Mouse (Mus musculus) adrenal gland, postnatal 36 days (tissue): ENCODE results near the gene Klk1b1. TPM values are rescaled to one million over a fixed set of nuclear protein-coding genes. Genes with fewer than 3 reads are reported as not detected.
"Not testable (repeated sequence)": the region's sequence is repeated elsewhere in the genome, so short reads cannot be mapped to it uniquely, and the experiment has no call there.

Experiments used
- DNase-seq, 2 experiments: peaks; one replicate each; pipeline ENCODE4 v3.0.0; 2021; ENCODE audit warnings: mixed read lengths in 1 of 2
- long read RNA-seq, 2 experiments: library from polyadenylated mRNA; stranded (forward); transcript quantifications; one replicate each; pipeline ENCODE4 v2.0.0; 2021; ENCODE audit warnings: borderline sequencing depth in 2 of 2
- total RNA-seq, 2 experiments: library from RNA; stranded (reverse); gene quantifications; 2 replicates each; pipeline ENCODE4 v1.2.3; 2021

Gene Klk1b1
- not detected for total RNA-seq
- long read RNA-seq, experiment 1: 0 reads
- long read RNA-seq, experiment 2: 0 reads

DNA sequence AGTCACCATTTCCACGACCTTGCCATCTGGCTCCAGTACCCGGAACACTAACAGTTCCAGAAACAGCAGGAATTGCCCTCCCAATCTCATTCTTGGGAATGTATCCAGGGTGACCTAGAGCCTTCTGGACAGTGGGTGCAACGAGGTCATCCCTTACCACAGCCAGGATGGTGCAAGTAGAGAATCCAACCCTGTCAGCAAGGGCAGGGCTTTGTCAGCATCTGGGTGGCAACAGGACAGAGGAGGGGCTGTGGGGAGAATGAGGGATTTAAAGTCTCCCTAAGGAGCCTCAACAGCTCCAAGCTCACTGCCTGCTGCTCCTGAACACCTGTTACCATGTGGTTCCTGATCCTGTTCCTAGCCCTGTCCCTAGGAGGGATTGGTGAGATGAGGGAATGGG, at the start of gene Klk1b1:
Gene Klk1b1, plus strand, starts transcription at position 301 of the 400 bp plus-strand sequence.
- no peak for DNase-seq

DNA sequence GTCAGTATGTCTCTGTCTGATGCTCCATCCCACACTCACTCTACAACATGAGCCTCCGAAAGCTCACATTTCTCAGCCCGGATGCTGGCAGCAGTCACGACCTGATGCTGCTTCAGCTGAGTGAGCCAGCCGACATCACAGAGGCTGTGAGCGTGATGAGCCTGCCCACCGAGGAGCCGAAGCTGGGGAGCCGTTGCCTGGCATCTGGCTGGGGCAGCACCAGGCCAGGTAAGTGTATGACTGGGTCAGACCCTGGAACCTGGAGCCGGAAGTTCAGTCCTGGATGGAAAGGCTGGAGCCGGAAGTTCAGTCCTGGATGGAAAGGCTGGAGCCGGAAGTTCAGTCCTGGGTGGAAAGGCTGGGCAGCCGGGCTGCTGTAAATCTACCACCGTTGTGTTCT, 48.1 kb upstream of the Klk1b1 start:
- no peak for DNase-seq

DNA sequence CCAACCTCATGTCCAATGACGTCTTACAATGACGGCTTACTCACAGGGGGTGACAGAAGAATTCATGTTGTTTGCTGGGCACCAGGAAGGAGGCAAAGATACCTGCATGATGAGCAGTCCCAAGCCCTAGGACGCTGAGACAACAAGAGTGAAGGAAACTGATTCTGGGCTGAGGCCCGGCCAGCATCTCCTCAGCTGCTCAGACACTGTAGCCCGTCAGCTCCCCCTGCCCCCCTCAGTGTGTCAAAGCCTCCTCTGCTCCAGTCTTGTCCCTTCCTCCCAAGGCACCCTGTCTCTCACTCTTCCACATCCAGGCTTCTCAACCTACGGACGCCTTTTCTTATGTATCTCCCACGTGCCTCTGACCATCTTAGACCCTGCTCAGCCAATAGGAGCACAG, 47.7 kb upstream of the Klk1b1 start:
- no peak for DNase-seq

DNA sequence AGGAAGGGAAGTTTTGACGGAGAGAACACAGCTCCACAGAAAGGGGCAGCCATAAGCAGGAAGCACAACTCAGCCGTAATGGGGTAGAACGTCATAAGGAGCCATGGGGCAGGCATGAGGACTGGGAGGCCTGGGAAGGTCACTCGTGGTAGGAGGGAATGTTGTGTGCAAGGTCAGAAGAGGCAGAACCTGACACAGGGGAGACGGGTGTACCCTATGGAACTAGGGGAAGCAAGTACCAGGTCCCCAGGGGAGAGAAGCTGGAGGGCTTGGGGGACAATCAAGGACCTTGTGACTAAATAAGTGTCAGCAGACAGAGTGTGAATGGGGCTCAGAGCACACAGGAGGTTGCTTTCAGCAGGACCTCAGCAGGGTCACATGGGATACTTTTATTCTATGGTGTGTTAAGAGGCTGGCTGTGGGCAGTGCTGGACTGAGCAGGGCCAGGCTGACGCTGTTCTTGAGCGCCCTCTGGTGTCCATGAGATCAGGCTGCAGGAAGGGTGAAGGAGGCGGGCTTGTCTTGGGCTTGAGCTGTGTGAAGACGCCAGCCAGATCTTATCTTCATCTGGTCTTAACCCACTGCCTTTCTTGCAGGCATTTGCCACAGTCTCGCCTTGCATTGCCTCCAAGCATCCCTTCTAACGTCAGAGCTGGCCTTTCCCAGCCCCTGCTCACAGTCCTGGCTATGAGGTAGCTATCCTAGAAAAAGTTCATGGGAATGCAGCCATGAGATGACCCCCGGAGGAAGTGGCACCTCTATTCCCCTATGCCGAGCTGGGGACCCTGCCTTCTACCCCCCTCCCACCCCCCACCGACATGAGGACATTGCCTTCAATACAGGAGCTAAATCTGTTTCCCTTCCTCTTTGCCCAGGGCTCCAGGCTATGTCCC, 46.7 kb upstream of the Klk1b1 start:
- DNase-seq: peak; percentile 71 to 81

DNA sequence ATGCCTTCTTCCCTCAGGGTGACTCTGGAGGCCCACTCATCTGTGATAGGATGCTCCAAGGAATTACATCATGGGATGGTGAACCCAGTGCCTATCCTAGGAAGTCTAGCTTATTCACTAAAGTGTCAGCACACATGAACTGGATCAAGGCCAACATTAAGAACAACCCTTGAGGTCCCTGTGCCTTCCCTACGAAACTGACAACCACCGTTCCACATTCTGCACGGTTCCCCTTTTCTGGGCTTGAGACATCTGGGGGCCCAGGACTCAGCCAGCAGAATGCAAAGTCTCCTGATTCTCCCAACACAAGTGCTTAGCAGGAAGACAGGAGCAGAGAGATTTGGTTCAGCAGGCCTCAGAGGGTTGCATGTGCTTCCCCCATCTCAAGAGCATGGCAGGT, 46.0 kb upstream of the Klk1b1 start:
- no peak for DNase-seq

DNA sequence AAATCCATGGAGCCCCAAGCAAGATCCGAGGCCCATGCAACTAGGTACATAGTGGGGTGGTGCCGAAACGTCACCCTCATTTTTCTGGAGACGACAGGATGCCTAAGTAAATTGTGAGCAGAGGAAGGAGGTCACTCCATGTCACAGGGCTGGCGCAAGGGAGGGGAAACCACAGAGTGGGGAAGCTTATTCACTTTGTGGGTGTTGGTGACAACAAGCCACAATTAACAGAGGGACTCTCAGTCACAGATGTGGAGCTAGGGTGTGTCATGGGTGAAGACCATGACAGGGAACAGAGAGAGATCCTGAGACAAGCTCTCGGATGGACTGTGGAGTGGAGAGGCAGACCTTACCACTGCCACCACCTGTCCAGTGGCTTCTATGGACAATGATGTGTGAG, 45.5 kb upstream of the Klk1b1 start:
- DNase-seq: no peak

DNA sequence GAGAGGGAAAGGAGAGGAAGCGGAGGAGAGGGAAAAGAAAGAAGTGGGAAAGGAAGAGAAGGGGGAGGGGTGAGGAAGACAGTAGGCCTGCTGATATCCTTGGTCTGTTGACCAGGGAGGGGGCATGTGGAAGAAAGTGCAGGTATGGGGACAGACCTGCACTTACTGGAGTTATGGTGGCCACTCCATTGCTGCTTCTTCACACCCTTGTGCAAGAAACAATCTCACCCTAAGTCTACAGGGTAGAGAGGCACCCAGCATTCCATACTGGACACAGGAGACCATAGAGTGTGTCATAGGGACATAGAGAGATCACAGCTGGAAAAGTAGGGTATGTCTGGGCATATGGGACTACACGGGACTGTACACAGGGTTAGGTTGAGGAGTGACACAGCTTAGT, 44.6 kb upstream of the Klk1b1 start:
- no peak for DNase-seq

DNA sequence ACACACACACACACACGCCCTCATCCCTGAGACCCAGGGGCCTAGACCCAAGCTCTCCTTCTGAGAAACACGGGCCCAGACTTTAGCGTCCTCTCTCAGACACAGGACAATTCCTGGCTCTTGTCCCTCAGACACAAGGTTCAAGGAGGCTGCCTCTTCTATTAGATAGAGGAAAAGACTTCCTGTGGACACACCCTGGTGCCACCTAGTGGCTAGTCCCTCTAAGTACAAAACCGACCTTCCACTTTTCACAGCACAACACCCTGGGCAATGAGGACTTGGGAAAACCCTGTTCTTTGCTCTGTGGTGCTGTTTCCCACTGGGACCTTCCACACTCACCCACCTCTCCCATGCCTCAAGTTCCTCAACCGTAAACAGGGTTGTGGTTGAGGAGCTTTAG, 40.6 kb upstream of the Klk1b1 start:
- DNase-seq: peak; percentile 9 to 20

DNA sequence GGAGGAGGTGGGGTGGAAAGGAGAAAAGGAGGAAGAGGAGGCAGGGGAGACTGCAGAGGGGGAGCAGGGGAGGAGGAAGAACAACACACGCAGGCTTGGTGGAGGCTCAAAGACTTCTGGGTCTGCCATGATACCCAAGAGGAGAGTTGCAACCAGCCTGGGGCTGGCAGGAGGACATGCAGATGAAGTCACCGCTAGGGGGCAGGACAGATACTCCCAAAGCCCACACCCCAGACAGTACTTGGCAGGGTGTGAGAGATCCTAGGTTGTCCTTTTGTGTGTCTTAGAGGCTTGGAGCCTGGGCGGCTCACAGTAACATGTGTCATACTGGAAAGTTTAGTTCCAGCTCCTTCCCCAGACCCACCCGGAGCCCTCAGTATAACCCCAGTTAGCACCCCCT, 38.0 kb upstream of the Klk1b1 start:
- DNase-seq: peak; percentile 18 to 29

DNA sequence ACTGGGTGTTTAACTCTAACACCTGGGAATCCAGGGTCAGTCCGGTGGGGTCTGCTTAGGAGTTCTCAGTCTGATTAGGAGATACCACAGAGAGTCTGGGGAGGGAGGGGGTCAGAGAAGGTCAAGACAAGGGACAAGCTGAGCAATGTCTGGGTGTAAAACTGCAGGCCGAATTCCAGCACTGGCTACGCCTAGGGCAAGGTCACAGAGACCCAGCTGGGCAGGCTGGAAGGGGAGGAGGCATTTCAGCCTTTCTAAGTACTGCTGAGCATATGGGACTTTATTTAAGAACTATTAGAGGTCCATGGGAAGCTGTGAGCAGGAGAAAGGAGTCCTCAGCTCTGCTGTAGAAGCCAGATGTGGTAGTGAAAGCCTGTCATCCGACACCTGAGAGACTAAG, 34.2 kb upstream of the Klk1b1 start:
- DNase-seq: no peak

DNA sequence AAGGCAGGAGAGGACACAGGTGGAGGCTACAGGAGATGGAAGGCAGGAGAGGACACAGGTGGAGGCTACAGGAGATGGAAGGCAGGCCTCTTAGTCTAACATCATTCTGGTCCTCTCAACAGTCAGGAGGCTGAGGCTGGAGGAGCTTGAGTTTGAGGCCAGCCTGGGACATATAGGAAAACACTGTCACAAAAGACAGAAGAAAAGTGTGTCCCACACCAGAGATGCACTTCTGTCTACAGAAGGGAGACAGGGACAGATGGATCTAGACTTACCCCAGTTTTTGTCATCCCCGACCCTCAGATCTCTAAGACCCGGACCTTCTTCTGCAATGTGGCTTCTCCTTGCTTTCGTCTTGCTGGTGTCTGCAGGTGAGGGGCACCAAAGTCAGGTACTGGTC, 33.1 kb upstream of the Klk1b1 start, which contains the start of gene Klk15:
Gene Klk15, plus strand, starts transcription at position 301 of the 400 bp plus-strand sequence.
- DNase-seq: no peak

DNA sequence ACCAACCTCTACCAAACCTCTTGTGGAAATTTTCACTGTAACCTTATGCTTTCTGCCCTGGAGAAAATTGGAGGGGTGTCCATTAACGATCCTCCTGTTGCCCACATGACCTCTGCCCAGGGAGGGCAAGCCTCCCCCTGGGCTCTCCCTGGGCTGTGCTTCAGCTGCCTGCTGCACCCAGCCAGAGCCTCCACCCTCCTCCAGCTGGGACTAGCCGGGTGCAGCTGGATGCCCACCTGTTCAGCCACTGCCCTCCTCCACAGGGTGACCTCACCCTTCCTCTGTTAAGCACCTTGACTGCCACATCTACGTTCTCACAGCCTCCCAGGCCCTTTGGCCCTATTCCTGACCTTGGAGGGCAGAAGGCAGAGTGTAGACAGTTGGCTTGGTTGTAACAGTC, 31.8 kb upstream of the Klk1b1 start:
- no peak for DNase-seq

DNA sequence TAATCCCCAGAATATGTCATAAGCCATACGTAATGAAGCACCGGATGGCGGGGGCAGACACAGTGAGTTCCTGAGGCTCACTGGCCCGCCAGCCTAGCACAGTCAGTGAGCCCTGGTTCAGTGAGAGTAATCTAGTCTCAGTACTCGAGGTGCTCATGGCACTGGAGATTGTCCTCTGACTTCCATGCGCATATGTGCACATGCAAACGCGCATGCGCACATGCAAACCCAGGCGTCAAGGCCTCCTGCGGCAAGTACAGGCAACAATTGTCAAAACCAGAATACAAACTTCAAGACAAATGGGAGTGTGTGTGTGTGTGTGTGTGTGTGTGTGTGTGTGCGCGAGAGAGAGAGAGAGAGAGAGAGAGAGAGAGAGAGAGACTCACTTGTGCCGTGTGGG, 30.0 kb upstream of the Klk1b1 start:
- DNase-seq: no peak

DNA sequence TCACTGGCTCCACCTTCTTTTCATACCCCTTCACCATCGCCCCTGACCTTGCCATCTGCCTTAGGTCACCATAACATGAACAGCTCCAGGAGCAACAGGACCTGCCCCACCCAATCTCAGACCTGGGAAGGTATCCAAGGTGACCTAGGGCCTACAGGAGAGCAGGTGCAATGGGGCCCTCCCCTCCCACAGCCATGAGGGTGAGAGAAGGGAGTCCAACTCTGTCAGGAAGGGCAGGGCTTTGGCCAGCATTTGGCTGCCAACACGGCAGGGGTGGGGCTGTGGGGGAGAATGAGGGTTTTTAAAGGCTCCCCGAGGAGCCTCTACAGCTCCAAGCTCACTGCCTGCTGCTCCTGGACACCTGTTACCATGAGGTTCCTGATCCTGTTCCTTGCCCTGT, 24.3 kb upstream of the Klk1b1 start:
- DNase-seq: not testable (repeated sequence)

DNA sequence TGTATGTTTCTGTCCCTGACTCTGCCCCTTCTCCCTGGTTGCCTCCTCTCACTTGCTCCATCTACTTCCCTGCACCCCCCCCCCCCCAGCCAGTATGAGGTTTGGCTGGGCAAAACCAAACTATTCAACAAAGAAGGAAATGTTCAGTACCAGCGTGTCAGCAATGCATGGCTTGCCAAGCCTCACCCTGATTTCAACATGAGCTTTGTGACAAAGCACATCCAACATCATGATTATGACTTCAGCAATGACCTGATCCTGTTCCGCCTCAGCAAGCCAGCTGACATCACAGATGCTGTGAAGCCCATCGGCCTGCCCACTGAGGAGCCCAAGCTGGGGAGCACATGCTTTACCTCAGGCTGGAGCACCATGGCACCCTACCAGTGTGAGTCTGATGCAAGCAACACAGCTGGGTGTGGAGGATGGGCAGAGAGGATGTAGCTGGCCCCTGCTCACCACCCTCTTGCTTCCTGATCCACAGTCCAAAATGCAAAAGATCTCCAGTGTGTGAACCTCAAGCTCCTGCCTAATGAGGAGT, 21.8 kb upstream of the Klk1b1 start:
- DNase-seq: no peak

DNA sequence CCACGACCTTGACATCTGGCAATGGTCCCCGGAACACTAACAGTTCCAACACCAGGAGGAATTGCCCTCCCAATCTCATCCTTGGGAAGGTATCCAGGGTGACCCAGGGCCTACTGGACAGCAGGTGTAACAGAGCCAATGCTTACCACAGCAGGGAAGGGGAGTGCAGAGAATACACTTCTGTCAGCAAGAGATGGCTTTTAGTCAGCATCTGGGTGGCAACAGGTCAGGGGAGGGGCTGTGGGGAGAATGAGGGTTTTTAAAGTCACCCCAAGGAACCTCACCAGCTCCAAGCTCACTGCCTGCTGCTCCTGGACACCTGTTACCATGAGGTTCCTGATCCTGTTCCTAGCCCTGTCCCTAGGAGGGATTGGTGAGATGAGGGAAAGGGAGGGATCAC, 16.2 kb upstream of the Klk1b1 start, which contains the start of gene Klk1b8:
Gene Klk1b8, plus strand, starts transcription at position 301 of the 400 bp plus-strand sequence.
- no peak for DNase-seq

DNA sequence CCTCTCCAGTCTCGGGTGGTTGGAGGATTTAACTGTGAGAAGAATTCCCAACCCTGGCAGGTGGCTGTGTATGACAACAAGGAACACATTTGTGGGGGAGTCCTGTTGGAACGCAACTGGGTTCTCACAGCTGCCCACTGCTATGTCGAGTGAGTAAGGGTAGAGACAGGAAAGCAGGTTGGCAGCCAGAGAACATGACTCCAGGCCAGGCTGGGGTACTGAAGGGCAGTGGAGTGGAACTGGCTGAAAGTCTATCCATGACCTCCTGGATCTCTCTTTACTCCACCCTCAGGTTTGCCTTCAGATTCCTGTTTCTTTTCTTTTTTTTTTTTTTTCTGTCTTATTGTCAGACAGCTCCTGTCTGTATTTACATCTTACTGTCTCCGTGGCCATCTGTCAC, 13.8 kb upstream of the Klk1b1 start:
- DNase-seq: no peak

DNA sequence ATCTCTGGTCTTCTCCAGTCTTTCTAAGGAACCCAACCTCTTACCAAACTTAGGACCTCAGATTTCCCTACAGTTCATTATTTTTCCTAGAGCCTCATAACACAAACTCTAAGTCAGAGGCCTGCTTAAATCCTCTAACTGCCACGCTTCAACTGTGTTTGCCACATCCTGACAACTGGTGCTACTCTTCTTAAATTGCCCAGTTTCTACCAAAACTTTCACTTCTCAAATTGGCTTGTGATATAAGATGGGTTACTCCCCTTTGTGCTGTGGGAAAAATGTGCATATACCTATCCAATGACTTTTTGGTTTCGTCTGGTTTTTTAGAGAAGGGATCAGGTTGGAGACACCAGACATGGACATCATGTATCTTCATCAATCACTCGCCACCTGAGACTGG, 507 bp downstream of the Klk1b1 start:
- no peak for DNase-seq

DNA sequence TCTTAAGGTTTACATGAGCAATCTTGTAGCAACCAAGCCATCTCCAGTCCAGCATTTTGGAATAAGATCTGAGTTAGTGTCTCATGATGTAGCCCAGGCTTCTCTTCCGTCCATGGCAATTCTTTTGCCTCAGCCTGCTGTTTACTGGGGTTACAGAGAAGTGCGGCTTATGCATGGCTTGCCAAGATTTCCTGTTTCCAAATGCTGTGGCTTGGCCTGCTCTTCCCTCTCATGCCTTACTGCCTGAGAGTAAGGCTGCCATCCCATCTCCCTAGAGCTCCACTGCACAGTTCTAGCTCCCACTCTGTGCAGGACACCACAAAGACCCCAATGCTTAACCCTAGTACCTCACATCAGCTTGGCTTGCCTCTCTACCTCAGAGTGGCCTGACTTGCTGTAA, 1.1 kb downstream of the Klk1b1 start:
- DNase-seq: no peak

DNA sequence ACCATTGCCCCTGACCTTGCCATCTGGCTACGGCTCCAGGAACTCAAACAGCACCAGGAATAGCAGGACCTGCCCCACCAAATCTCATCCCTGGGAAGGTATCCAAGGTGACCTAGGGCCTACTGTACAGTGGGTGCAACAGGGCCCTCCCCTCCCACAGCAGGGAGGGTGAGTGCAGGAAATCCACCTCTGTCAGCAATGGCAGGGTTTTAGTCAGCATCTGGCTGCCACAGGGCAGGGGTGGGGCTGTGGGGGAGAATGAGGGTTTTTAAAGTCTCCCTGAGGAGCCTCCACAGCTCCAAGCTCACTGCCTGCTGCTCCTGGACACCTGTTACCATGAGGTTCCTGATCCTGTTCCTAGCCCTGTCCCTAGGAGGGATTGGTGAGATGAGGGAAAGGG, 9.2 kb downstream of the Klk1b1 start, which contains the start of gene Klk1b9:
Gene Klk1b9, plus strand, starts transcription at position 301 of the 400 bp plus-strand sequence.
- DNase-seq: not testable (repeated sequence)

DNA sequence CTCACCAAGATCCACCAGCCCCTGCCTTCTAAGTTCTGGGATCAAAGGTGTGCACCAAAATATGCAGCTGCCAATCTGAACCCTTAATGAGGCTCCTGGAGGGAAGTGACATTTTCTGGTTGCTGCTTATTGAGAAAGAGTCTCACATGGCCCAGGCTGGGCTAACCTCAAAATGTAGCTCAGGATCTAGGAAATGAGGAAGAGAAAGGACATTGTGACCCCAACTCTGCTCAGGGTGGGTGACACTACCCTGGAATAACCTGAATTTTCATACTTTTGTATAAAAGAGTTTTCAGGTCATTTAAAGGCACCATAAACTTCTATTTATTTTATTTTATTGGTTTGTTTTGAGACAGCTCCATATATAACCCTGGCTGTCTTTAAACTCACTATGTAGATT, 19.1 kb downstream of the Klk1b1 start:
- DNase-seq: no peak

DNA sequence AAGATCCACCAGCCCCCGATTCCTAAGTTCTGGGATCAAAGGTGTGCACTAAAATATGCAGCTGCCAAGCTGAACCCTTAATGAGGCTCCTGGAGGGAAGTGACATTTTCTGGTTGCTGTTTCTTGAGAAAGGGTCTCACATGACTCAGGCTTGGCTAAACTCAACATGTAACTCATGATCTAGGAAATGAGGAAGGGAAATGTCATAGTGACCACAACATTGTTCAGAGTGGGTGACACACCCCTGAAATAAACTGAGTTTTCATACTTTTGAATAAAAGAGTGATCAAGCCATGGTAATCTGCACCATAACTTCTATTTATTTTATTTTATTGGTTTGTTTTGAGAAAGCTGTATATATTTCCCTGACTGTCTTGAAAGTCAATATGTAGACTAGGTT, 28.3 kb downstream of the Klk1b1 start:
- DNase-seq: not testable (repeated sequence)

DNA sequence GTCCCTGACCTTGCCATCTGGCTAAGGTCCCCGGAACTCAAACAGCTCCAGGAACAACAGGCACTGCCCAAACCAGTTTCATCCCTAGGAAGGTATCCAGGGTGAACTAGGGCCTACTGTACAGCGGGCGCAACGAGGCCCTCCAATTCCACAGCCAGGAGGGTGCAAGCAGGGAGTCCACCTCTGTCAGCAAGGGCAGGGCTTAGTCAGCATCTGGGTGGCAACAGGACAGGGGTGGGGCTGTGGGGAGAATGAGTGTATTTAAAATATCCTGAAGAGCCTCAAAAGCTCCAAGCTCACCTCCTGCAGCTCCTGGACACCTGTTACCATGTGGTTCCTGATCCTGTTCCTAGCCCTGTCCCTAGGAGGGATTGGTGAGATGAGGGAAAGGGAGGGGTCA, 29.0 kb downstream of the Klk1b1 start, which contains the start of gene Klk1b11:
Gene Klk1b11, plus strand, starts transcription at position 301 of the 400 bp plus-strand sequence.
- DNase-seq: not testable (repeated sequence)
